Mouse (Mus musculus) hindbrain, embryonic 14.5 days (tissue): ENCODE data around the gene Hmg20b. TPM values are rescaled to one million over a fixed set of nuclear protein-coding genes. Genes with fewer than 3 reads are reported as not detected.

Experiments
- ATAC-seq: fragments of 200-750 bp; cut with Nextera tagmentation; 2 replicates; pipeline ENCODE4 v1.8.0; 2017; ENCODE audit warnings: moderate number of reproducible peaks, mild to moderate bottlenecking, moderate TSS enrichment, moderate library complexity; ENCODE audit not compliant: low FRiP score
- DNase-seq: peaks from one replicate; pipeline ENCODE4 v3.0.0-alpha.2; 2015; ENCODE audit warnings: low spot score
- H3K27ac ChIP-seq: fragments of 300-500 bp; sonication (generic); 2 replicates; pipeline ENCODE4 v1.5.1; 2014; ENCODE audit warnings: mild to moderate bottlenecking, moderate library complexity
- H3K27me3 ChIP-seq: fragments of 300-500 bp; sonication (generic); 2 replicates; pipeline ENCODE4 v1.6.1; 2014; ENCODE audit warnings: mild to moderate bottlenecking, low read length, mixed read lengths; ENCODE audit not compliant: control insufficient read depth, insufficient read depth
- H3K36me3 ChIP-seq: fragments of 300-500 bp; sonication (generic); replicated peaks from 2 replicates; pipeline ENCODE4 v1.6.1; 2014; ENCODE audit not compliant: control insufficient read depth, insufficient read depth
- H3K4me1 ChIP-seq: fragments of 300-500 bp; sonication (generic); replicated peaks from 2 replicates; pipeline ENCODE4 v1.6.1; 2014; ENCODE audit warnings: antibody characterized with exemption, low read length, mixed read lengths; ENCODE audit not compliant: control insufficient read depth, insufficient read depth
- H3K4me2 ChIP-seq: fragments of 300-500 bp; sonication (generic); replicated peaks from 2 replicates; pipeline ENCODE4 v1.6.1; 2014; ENCODE audit warnings: mild to moderate bottlenecking, moderate library complexity
- H3K4me3 ChIP-seq: fragments of 300-500 bp; sonication (generic); replicated peaks from 2 replicates; pipeline ENCODE4 v1.5.1; 2014; ENCODE audit warnings: mild to moderate bottlenecking, low read length
- H3K9ac ChIP-seq: fragments of 300-500 bp; sonication (generic); 2 replicates; pipeline ENCODE4 v1.6.1; 2014
- H3K9me3 ChIP-seq: fragments of 300-500 bp; sonication (generic); 2 replicates; pipeline ENCODE4 v1.6.1; 2016; ENCODE audit warnings: low read length; ENCODE audit not compliant: control insufficient read depth
- WGBS: fragments of 180-500 bp; shearing (Covaris S2); extraction: QIAGEN DNeasy Blood & Tissue Kit; methylation state at CpG from one replicate; pipeline ENCODE4 v1.1.7; 2014; 5-methylcytosine and 5-hydroxymethylcytosine counted together
- polyA plus RNA-seq: library from polyadenylated mRNA; unstranded; fragments of >200 nt; fragmentation: Nextera tagmentation; extraction: Ambion mirVana; gene quantifications from 2 replicates; pipeline ENCODE4 v1.2.1, GENCODE M21; 2014

The Hmg20b gene
- polyA plus RNA-seq, 1 experiment from 2014 or later, result 34.0 TPM

- Histone ChIP-seq H3K36me3 (peaks cover 58% of the 10 kb centered on the region), H3K4me1 (peaks cover 8% of the 10 kb centered on the region), H3K27me3 (no peaks in the 10 kb centered on the region), H3K4me2 (no peak overlapping the region), H3K4me3 (no peak overlapping the region), H3K9ac (no peak overlapping the region), H3K27ac (no peak overlapping the region), H3K9me3 (no peaks in the 10 kb centered on the region)
- ATAC-seq, result no peak
- DNase-seq, result no peak
- WGBS, result 92% methylated on average over 21 of the region's 21 CpGs
These were observed 25.1 kb downstream of the Hmg20b start for GRCm38 (mm10) chr10:81325176-81325575.

- Histone ChIP-seq H3K9ac (no peak overlapping the region), H3K4me1 (peaks cover 17% of the 10 kb centered on the region), H3K27ac (no peak overlapping the region), H3K4me3 (no peak overlapping the region), H3K9me3 (no peaks in the 10 kb centered on the region), H3K27me3 (no peaks in the 10 kb centered on the region), H3K36me3 (peaks cover 58% of the 10 kb centered on the region), H3K4me2 (no peak overlapping the region)
- 96% methylated on average over 18 of the region's 18 CpGs for WGBS
- DNase-seq (no peak), ATAC-seq (no peak)
These were observed 26.3 kb downstream of the Hmg20b start for GRCm38 (mm10) chr10:81323791-81324530.

GRCm38 (mm10) chr10:81323141-81323775, 27.0 kb downstream of the Hmg20b start:
- 97% methylated on average over 23 of the region's 23 CpGs for WGBS
- no peak overlapping the region for H3K4me3 ChIP-seq
- no peak overlapping the region for H3K9ac ChIP-seq
- H3K4me2 ChIP-seq, result no peak overlapping the region
- DNase-seq (no peak), ATAC-seq (no peak)
- H3K4me1 ChIP-seq, result peaks cover 20% of the 10 kb centered on the region
- H3K27me3 ChIP-seq, result no peaks in the 10 kb centered on the region
- H3K36me3 ChIP-seq, result peaks cover 65% of the 10 kb centered on the region
- no peaks in the 10 kb centered on the region for H3K9me3 ChIP-seq
- H3K27ac ChIP-seq, result no peak overlapping the region

GRCm38 (mm10) chr10:81322444-81322843, 27.8 kb downstream of the Hmg20b start:
- peaks cover 67% of the 10 kb centered on the region for H3K36me3 ChIP-seq
- no peak for DNase-seq

GRCm38 (mm10) chr10:81321436-81321835, 28.8 kb downstream of the Hmg20b start:
- WGBS, result 4% methylated on average over 20 of the region's 20 CpGs
- peak overlapping the region; percentile 81 for H3K27ac ChIP-seq
- peak overlapping the region; percentile 77 for H3K9ac ChIP-seq
- H3K4me1 ChIP-seq, result peaks cover 20% of the 10 kb centered on the region
- H3K4me3 ChIP-seq, result peak overlapping the region; percentile 76
- DNase-seq (no peak), ATAC-seq (no peak)
- H3K27me3 ChIP-seq, result no peaks in the 10 kb centered on the region
- peak overlapping the region; percentile 83 for H3K4me2 ChIP-seq
- H3K9me3 ChIP-seq, result no peaks in the 10 kb centered on the region
- peaks cover 63% of the 10 kb centered on the region for H3K36me3 ChIP-seq

More at GRCm38 (mm10) chr10:81322444-81322843, 27.8 kb downstream of the Hmg20b start:
- Histone ChIP-seq H3K9ac (no peak overlapping the region), H3K4me3 (no peak overlapping the region), H3K27me3 (no peaks in the 10 kb centered on the region), H3K9me3 (no peaks in the 10 kb centered on the region), H3K27ac (no peak overlapping the region), H3K4me2 (no peak overlapping the region), H3K4me1 (peaks cover 20% of the 10 kb centered on the region)
- no peak for ATAC-seq
- WGBS, result 93% methylated on average over 27 of the region's 27 CpGs

- Histone ChIP-seq H3K4me3 (peak within 1 kb of the TSS; percentile 76), H3K36me3 (peaks cover 63% of the 10 kb centered on the region), H3K4me1 (peaks cover 20% of the 10 kb centered on the region), H3K27ac (peak within 1 kb of the TSS; percentile 81), H3K27me3 (no peaks in the 10 kb centered on the region), H3K9me3 (no peaks in the 10 kb centered on the region), H3K4me2 (peak within 1 kb of the TSS; percentile 83), H3K9ac (peak within 1 kb of the TSS; percentile 77)
- whole genome bisulfite sequencing, result under 1% methylated on average over 68 of the region's 68 CpGs
- DNase-seq (peak; percentile 98), ATAC-seq (peak; percentile 94)
These were observed 29.5 kb downstream of the Hmg20b start, which contains the start of gene Cactin for GRCm38 (mm10) chr10:81320550-81321347. TSS of gene Cactin (plus strand) at chr10:81321103.

GRCm38 (mm10) chr10:81319741-81320549, 30.3 kb downstream of the Hmg20b start:
- Histone ChIP-seq H3K9ac (peak overlapping the region; percentile 48), H3K27me3 (no peaks in the 10 kb centered on the region), H3K9me3 (no peaks in the 10 kb centered on the region), H3K4me1 (peaks cover 20% of the 10 kb centered on the region), H3K27ac (peak overlapping the region; percentile 81), H3K36me3 (peaks cover 63% of the 10 kb centered on the region), H3K4me2 (peak overlapping the region; percentile 83), H3K4me3 (peak overlapping the region; percentile 76)
- DNase-seq, result peak; percentile 92
- under 1% methylated on average over 38 of the region's 38 CpGs for WGBS
- ATAC-seq, result peak; percentile 12; the same call in 1 of the 2 replicates

- peak overlapping the region; percentile 81 for H3K27ac ChIP-seq
- peaks cover 62% of the 10 kb centered on the region for H3K36me3 ChIP-seq
- H3K9ac ChIP-seq, result peak overlapping the region; percentile 48
- 33% methylated on average over 8 of the region's 8 CpGs for WGBS
- H3K4me2 ChIP-seq, result peak overlapping the region; percentile 83
- H3K9me3 ChIP-seq, result no peaks in the 10 kb centered on the region
- DNase-seq (no peak), ATAC-seq (no peak)
- H3K4me1 ChIP-seq, result peaks cover 20% of the 10 kb centered on the region
- H3K4me3 ChIP-seq, result peak overlapping the region; percentile 76; the same call in 1 of the 2 replicates
- H3K27me3 ChIP-seq, result no peaks in the 10 kb centered on the region
These were observed 31.0 kb downstream of the Hmg20b start for GRCm38 (mm10) chr10:81319330-81319699.
